Mouse (Mus musculus) MEL (cell line): ENCODE results near the gene Kcnj1. TPM values are rescaled to one million over a fixed set of nuclear protein-coding genes. Genes with fewer than 3 reads are reported as not detected.

Experiments
- DNase-seq: peaks from one replicate; pipeline ENCODE4 v3.0.0; 2011; ENCODE audit warnings: low read depth, low spot score
- H3K27ac ChIP-seq: 2 replicates; pipeline ENCODE4 v1.5.1; 2012; ENCODE audit warnings: low read depth, mild to moderate bottlenecking, control low read depth, low read length, moderate library complexity; ENCODE audit not compliant: control insufficient read depth
- H3K27me3 ChIP-seq, 2 experiments: fragments of 150-350 bp in 1 of 2; sonication (generic) in 1 of 2; 2 replicates each; pipeline ENCODE4 v1.6.1; 2012; ENCODE audit warnings: low read length in 2 of 2, mild to moderate bottlenecking in 2 of 2, improper control_type of control experiment in 1 of 2, moderate library complexity in 1 of 2; ENCODE audit not compliant: insufficient read depth in 2 of 2, control insufficient read depth in 1 of 2
- H3K36me3 ChIP-seq, 2 experiments: 2 replicates each; pipeline ENCODE4 v1.6.1; 2012 to 2014; ENCODE audit warnings: low read length in 2 of 2, improper control_type of control experiment in 1 of 2, inconsistent platforms in 1 of 2, mild to moderate bottlenecking in 1 of 2; ENCODE audit not compliant: insufficient read depth in 2 of 2, control insufficient read depth in 1 of 2
- H3K4me1 ChIP-seq, 2 experiments: fragments of 150-350 bp in 1 of 2; sonication (generic) in 1 of 2; 2 replicates each; pipeline ENCODE4 v1.6.1; 2012; ENCODE audit warnings: low read length in 2 of 2, improper control_type of control experiment in 1 of 2, mild to moderate bottlenecking in 1 of 2; ENCODE audit not compliant: insufficient read depth in 2 of 2, control insufficient read depth in 1 of 2
- H3K4me3 ChIP-seq, 2 experiments: fragments of 150-350 bp in 1 of 2; sonication (generic) in 1 of 2; 2 replicates each; pipeline ENCODE4 v1.5.1; 2012; ENCODE audit warnings: low read depth in 2 of 2, low read length in 2 of 2, mild to moderate bottlenecking in 2 of 2, moderate library complexity in 2 of 2, control low read depth in 1 of 2, improper control_type of control experiment in 1 of 2; ENCODE audit not compliant: control insufficient read depth in 1 of 2, insufficient read depth in 1 of 2
- H3K79me2 ChIP-seq: 2 replicates; pipeline ENCODE4 v1.6.1; 2012; ENCODE audit warnings: mild to moderate bottlenecking, low read length, moderate library complexity; ENCODE audit not compliant: control insufficient read depth, poor library complexity, insufficient read depth
- H3K9ac ChIP-seq: 2 replicates; pipeline ENCODE4 v1.6.1; 2012; ENCODE audit warnings: low read depth, mild to moderate bottlenecking, control low read depth, low read length, moderate library complexity; ENCODE audit not compliant: control insufficient read depth, poor library complexity, severe bottlenecking
- H3K9me3 ChIP-seq: fragments of 150-350 bp; sonication (generic); replicated peaks from 2 replicates; pipeline ENCODE4 v1.6.1; 2012; ENCODE audit warnings: mild to moderate bottlenecking, low read length, improper control_type of control experiment, moderate library complexity; ENCODE audit not compliant: insufficient read depth
- BHLHE40 ChIP-seq: IDR thresholded peaks from 2 replicates; pipeline ENCODE4 v1.6.1; 2012; ENCODE audit warnings: low read depth, mild to moderate bottlenecking, inconsistent platforms, low read length, improper control_type of control experiment, borderline replicate concordance
- CHD1 ChIP-seq: IDR thresholded peaks from 2 replicates; pipeline ENCODE4 v1.6.1; 2012; ENCODE audit warnings: low read depth, mild to moderate bottlenecking, inconsistent platforms, low read length, improper control_type of control experiment
- EP300 ChIP-seq, 2 experiments: IDR thresholded peaks; 2 replicates each; pipeline ENCODE4 v1.6.1; 2011; ENCODE audit warnings: improper control_type of control experiment in 2 of 2, low read length in 2 of 2, low read depth in 1 of 2, mild to moderate bottlenecking in 1 of 2
- ETS1 ChIP-seq: IDR thresholded peaks from 2 replicates; pipeline ENCODE4 v1.6.1; 2012; ENCODE audit warnings: low read depth, mild to moderate bottlenecking, inconsistent platforms, low read length, improper control_type of control experiment, moderate library complexity
- HCFC1 ChIP-seq: IDR thresholded peaks from 2 replicates; pipeline ENCODE4 v1.6.1; 2012; ENCODE audit warnings: low read depth, mild to moderate bottlenecking, inconsistent platforms, low read length, improper control_type of control experiment, moderate library complexity
- KAT2A ChIP-seq: conservative IDR thresholded peaks from 2 replicates; pipeline ENCODE4 v1.6.1; 2012; ENCODE audit warnings: low read depth, low read length, improper control_type of control experiment, inconsistent platforms
- MAFK ChIP-seq: IDR thresholded peaks from 2 replicates; pipeline ENCODE4 v1.6.1; 2011; ENCODE audit warnings: low read depth, mild to moderate bottlenecking, low read length, improper control_type of control experiment, borderline replicate concordance
- MAX ChIP-seq: IDR thresholded peaks from 2 replicates; pipeline ENCODE4 v1.6.1; 2011; ENCODE audit warnings: low read length, improper control_type of control experiment
- MXI1 ChIP-seq: IDR thresholded peaks from 2 replicates; pipeline ENCODE4 v1.6.1; 2011; ENCODE audit warnings: mild to moderate bottlenecking, low read depth, low read length, improper control_type of control experiment
- NRF1 ChIP-seq: IDR thresholded peaks from 2 replicates; pipeline ENCODE4 v1.6.1; 2014; ENCODE audit warnings: low read depth, mild to moderate bottlenecking, inconsistent platforms, low read length, improper control_type of control experiment, moderate library complexity; ENCODE audit not compliant: poor library complexity, insufficient read depth, severe bottlenecking
- RCOR1 ChIP-seq: IDR thresholded peaks from 2 replicates; pipeline ENCODE4 v1.6.1; 2012; ENCODE audit warnings: low read depth, mild to moderate bottlenecking, inconsistent platforms, low read length, improper control_type of control experiment
- SIN3A ChIP-seq: IDR thresholded peaks from 2 replicates; pipeline ENCODE4 v1.6.1; 2012; ENCODE audit warnings: low read length, improper control_type of control experiment, inconsistent platforms
- SMC3 ChIP-seq: IDR thresholded peaks from 2 replicates; pipeline ENCODE4 v1.6.1; 2011; ENCODE audit warnings: low read depth, low read length, improper control_type of control experiment
- USF2 ChIP-seq, 2 experiments: IDR thresholded peaks; 2 replicates each; pipeline ENCODE4 v1.6.1; 2011 to 2012; ENCODE audit warnings: improper control_type of control experiment in 2 of 2, low read length in 2 of 2, borderline replicate concordance in 1 of 2, inconsistent platforms in 1 of 2, low read depth in 1 of 2, mild to moderate bottlenecking in 1 of 2; ENCODE audit not compliant: insufficient read depth in 1 of 2
- ZMIZ1 ChIP-seq: IDR thresholded peaks from 2 replicates; pipeline ENCODE4 v1.6.1; 2012; ENCODE audit warnings: low read depth, mild to moderate bottlenecking, inconsistent platforms, low read length, improper control_type of control experiment, moderate library complexity
- ZNF384 ChIP-seq: IDR thresholded peaks from 2 replicates; pipeline ENCODE4 v1.6.1; 2012; ENCODE audit warnings: low read depth, mild to moderate bottlenecking, inconsistent platforms, low read length, improper control_type of control experiment
- polyA plus RNA-seq, 2 experiments: library from polyadenylated mRNA; stranded (reverse) in 1 of 2; unstranded in 1 of 2; fragments of >175 nt in 1 of 2; fragments of >200 nt in 1 of 2; gene quantifications; 2 replicates each; pipeline versions ENCODE4 v1.2.1 to v1.2.4; 2012; ENCODE audit warnings: low replicate concordance in 2 of 2, low read depth in 1 of 2; ENCODE audit not compliant: insufficient read length in 2 of 2, insufficient read depth in 1 of 2, missing spikeins in 1 of 2
- total RNA-seq: library from RNA; depleted of rRNA; stranded (reverse); fragments of 300-350 nt; gene quantifications from 2 replicates; pipeline ENCODE4 v1.2.3, GENCODE M21; 2012

The Kcnj1 gene
- total and polyA plus RNA-seq, 3 experiments, result not detected

DNA sequence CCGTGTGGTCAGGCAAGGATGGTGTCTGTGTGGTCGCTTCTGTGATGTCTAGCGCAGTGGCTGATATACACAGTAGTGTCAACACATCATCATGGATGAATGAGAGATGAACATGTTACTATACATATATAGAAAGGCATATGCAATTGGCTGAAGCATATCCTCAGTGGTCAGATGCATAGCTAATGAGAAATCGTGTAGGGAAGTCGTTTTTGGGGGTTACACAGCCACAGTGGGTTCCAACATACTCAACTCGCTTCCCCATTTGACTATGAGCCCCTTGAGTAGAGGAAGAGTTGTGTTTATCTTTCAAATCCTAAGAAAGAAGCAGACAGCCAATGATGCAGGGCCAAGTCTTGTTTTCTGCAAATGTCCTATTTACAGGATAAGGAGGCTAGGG is 20.4 kb downstream of the Kcnj1 start:
- H3K27ac ChIP-seq, result no peak overlapping the region
- H3K4me1 ChIP-seq, result no peaks in the 10 kb centered on the region
- H3K79me2 ChIP-seq, result no peaks in the 10 kb centered on the region
- H3K4me3 ChIP-seq, result no peak overlapping the region
- H3K9me3 ChIP-seq, result no peaks in the 10 kb centered on the region
- no peaks in the 10 kb centered on the region for H3K27me3 ChIP-seq
- H3K9ac ChIP-seq, result no peak overlapping the region
- DNase-seq, result no peak
- TF ChIP-seq MAX (no peak), USF2 (IDR thresholded peaks at IDR 0.05; ENCODE audit: borderline replicate concordance in 1 of 2, insufficient read depth in 1 of 2, low read depth in 1 of 2, low read length in 2 of 2) (no peak), ETS1 (no peak), BHLHE40 (no peak)
- H3K36me3 ChIP-seq, result no peaks in the 10 kb centered on the region; a peak in 1 of 4 replicates

GRCm38 (mm10) chr9:32394761-32395161 is 22.5 kb downstream of the Kcnj1 start:
- H3K27ac ChIP-seq, result no peak overlapping the region
- H3K4me3 ChIP-seq, result no peak overlapping the region
- H3K9ac ChIP-seq, result no peak overlapping the region
- DNase-seq, result no peak
- H3K27me3 ChIP-seq, result no peaks in the 10 kb centered on the region
- H3K4me1 ChIP-seq, result no peaks in the 10 kb centered on the region
- TF ChIP-seq MAX, result no peak
- TF ChIP-seq SIN3A, result no peak
- no peak for TF ChIP-seq NRF1
- no peak for TF ChIP-seq RCOR1
- TF ChIP-seq MXI1, result no peak
- no peak for TF ChIP-seq KAT2A
- TF ChIP-seq SMC3, result no peak
- no peak for TF ChIP-seq HCFC1
- TF ChIP-seq, all 39 proteins: peak for 0
- Histone ChIP-seq H3K36me3 (no peaks in the 10 kb centered on the region; a peak in 1 of 4 replicates), H3K9me3 (no peaks in the 10 kb centered on the region), H3K79me2 (no peaks in the 10 kb centered on the region)

- no peak for TF ChIP-seq CHD1
- TF ChIP-seq BHLHE40, result no peak
- TF ChIP-seq EP300 (IDR thresholded peaks at IDR 0.05; ENCODE audit: low read depth in 1 of 2, low read length in 2 of 2), result no peak
- TF ChIP-seq MAFK, result no peak
- TF ChIP-seq SMC3, result no peak
- TF ChIP-seq ZNF384, result no peak
- TF ChIP-seq NRF1, result no peak
- TF ChIP-seq ZMIZ1, result no peak
- no peak for TF ChIP-seq USF2 (IDR thresholded peaks at IDR 0.05; ENCODE audit: borderline replicate concordance in 1 of 2, insufficient read depth in 1 of 2, low read depth in 1 of 2, low read length in 2 of 2)
- Histone ChIP-seq H3K4me3 (no peak overlapping the region), H3K27ac (no peak overlapping the region), H3K79me2 (no peaks in the 10 kb centered on the region), H3K36me3 (peaks cover 0 to 2% of the 10 kb centered on the region in 2 experiments; a peak in 2 of 4 replicates), H3K9me3 (no peaks in the 10 kb centered on the region), H3K27me3 (no peaks in the 10 kb centered on the region; a peak in 1 of 4 replicates), H3K9ac (no peak overlapping the region), H3K4me1 (peaks cover 0 to 11% of the 10 kb centered on the region in 2 experiments; a peak in 2 of 4 replicates)
- DNase-seq, result no peak
Measured at GRCm38 (mm10) chr9:32400212-32400611, 27.9 kb downstream of the Kcnj1 start.
